Mouse (Mus musculus): ENCODE data around the gene Snn.

Snn gene

GRCm38 (mm10) chr16:11047130-11047529 lies 13.6 kb upstream of the Snn start:
- DNase-seq (ENCODE audit: low spot score in 2 of 2) = no peak

DNA sequence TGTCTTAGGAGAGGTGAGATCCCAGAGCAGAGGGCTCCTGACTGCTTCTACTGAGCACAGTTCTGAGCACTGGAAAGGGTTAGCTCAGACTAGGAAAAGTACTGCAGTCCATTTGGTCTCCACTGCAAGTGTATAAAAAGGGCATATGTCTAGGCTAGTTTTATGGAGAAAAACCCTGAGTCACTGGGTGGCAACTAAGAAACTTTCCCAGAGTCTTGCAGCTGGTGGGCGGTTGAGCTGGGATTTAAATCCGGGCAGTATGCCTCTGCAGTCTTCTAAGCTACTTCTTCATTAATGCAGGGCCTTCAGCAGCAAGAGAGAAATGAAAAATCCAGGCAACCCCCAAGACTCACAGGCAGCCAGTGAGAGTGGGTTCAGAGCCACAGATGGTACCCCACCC lies 10.5 kb upstream of the Snn start:
- no peak for DNase-seq (ENCODE audit: low spot score in 2 of 2)

DNA sequence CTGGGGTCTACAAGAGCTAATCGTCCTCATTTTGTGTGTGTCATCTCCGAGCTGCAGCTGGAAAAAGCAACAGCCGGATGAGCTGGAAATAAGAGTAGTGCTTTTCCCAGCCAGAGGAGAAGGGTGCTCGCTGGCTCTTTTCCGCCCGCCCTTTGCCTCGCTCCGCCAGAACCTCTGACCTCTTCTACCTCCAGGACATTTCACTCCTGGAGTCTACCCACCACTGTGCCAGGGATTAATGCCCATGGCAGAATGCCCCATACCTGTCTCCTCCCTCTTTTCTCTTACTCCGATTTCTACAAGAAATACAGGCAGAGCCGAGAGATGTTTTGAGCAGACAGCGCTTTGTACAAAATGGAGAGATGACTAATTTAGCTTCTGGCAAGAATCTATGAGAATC lies 9.6 kb upstream of the Snn start:
- DNase-seq (ENCODE audit: low spot score in 2 of 2) = no peak

- no peak for DNase-seq (ENCODE audit: low spot score in 2 of 2)
Observed at GRCm38 (mm10) chr16:11054409-11054808, 6.3 kb upstream of the Snn start.

GRCm38 (mm10) chr16:11054871-11055270 lies 5.9 kb upstream of the Snn start:
- no peak for DNase-seq (ENCODE audit: low spot score in 2 of 2)

- no peak for DNase-seq (ENCODE audit: low spot score in 2 of 2)
Observed at GRCm38 (mm10) chr16:11055916-11056315, 4.8 kb upstream of the Snn start.

- DNase-seq (ENCODE audit: low spot score in 2 of 2) = no peak
Observed at GRCm38 (mm10) chr16:11062794-11063721, 2.3 kb downstream of the Snn start.

- no peak for DNase-seq (ENCODE audit: low spot score in 2 of 2)
Observed at GRCm38 (mm10) chr16:11064341-11064740, 3.6 kb downstream of the Snn start.

DNA sequence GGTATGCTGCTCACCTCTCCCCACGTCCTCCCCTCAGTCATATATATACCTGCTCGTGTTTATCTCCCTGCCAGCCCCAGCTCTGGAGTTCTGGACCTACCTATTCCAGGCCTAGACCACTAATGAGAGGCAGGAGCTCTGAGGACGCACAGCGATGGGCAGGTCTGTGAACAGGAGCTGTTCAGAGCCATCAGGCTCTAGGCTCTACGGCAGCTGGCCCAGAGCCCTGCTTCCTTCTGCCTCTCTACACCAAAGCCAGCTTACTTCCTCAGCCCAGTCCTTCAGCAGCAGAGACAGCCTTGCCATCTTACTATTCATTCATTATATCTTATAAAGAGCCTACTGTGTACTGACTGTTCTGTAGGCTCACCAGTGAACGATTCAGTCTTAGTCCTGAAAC lies 4.0 kb downstream of the Snn start:
- no peak for DNase-seq (ENCODE audit: low spot score in 2 of 2)

DNA sequence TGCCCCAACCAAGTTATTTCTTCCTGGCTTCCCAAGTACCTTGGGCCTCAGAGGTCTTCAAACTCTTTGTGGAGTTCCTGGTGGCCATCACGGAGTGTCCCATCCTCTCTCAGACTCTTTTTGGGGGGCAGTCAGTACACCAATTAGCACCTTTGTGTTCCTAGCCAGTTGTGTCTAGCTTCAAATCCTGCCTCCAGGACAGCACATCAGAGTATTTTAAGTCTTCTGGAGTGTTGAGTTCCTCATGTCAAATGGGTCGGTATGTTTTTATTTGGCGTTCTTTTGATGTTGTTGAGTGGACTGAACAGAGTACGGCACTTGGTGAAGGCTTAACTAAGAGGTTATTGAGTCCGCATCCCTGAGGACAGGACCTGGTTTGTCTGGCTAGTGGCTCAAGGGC lies 4.7 kb downstream of the Snn start:
- no peak for DNase-seq (ENCODE audit: low spot score in 2 of 2)

DNA sequence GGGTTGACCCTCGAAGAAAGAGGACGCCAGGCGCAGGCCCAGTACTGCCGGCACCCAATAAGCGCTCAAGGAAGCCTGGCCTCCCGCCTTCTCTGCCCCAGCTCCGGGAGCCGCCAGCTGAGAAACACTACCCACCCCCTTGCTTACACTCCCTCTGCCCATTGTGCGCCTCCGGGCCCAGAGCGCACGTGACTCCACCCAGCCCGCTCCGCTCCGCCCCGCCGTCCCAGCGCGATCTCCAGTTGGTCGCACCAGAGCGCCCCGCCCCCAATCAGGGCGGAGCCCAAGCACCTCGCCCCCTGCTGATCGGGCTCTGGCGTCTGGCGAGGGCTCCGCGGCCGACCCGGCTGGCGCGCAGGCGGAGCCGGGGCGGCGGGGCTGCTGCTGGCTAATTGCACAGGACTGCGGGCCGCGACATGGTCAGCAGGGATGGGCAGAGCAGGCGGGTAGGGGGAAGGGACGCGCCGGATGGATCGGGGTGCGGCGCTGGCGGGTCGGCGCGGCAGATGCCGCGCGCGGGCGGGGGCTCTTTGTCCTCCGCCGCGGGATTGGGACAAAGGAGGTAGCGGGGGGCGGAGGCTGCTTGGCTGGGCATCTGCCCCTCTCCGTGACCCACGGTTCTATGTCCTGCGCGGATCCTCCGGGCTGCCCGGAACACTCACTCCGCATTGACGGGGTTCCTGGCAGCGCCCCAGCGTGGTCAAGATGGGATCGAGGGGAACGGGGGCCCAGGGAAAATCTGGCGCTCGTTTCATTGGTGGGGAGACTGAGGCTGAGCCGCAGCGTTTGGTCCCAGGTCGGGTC lies 5.5 kb downstream of the Snn start, which contains the start of gene Litaf:
TSS of gene Litaf (minus strand) at position 129 of the 804 bp plus-strand sequence.
- DNase-seq (ENCODE audit: low spot score in 2 of 2) = peak; percentile 94 to 97

GRCm38 (mm10) chr16:11066833-11067191 lies 6.1 kb downstream of the Snn start:
- DNase-seq (ENCODE audit: low spot score in 2 of 2) = peak in 1 of 2 experiments; percentile 65

DNA sequence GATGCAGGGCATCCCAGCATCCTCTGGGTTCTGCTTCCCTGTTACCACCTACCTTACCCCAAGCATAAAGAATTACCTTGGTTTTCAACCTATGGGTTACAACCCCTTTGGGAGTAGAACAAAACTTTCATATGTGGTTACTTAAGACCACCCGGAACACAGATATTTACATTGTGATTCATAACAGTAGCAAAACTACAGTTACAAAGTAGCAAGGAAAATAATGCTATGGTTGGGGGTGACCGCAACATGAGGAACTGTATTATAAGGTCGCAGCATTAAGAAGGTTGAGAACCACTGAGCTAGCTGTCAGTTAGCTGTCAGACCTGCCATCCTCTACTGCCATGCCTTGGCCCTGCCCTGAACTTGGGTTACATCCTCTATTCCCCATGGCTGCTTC lies 7.9 kb downstream of the Snn start:
- DNase-seq (ENCODE audit: low spot score in 2 of 2) = no peak

GRCm38 (mm10) chr16:11069271-11069670 lies 8.5 kb downstream of the Snn start:
- DNase-seq (ENCODE audit: low spot score in 2 of 2) = no peak

DNA sequence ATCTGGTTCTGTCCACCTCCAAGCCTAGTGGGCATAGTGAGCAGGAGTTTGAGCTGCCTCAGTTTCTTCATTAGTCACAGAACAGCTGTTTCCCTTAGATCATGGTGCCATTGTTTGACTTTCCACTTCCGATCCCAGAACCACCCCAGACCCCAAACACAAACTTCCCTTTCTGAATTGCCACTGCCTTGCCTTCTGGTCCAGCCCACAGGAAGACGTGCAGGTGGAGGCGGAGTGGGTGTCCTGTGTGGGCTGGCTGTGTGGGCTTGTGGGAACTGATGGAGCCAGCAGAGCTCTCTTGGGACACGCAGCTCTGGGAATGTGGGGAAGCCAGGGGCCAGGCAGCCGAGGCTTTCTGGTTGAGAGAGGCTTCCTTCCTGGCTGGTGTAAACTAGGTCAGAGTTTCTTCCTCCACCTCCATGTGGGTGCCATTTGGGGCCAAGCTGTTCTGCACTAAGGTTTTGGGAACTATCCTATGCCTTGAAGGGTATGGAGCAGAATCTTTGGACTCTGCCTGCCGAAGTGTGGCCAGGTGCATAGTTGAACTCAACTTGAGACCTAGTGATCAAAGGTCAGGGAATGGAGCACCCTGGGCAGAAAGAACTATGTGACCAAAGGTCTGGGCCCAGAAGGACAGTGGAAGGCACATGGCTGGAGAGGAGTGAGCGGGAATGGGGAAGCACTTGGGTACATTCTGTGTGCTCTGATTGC lies 9.1 kb downstream of the Snn start:
- no peak for DNase-seq (ENCODE audit: low spot score in 2 of 2)

GRCm38 (mm10) chr16:11071176-11071575 lies 10.4 kb downstream of the Snn start:
- no peak for DNase-seq (ENCODE audit: low spot score in 2 of 2)

- DNase-seq (ENCODE audit: low spot score in 2 of 2) = no peak
Observed at GRCm38 (mm10) chr16:11071887-11072286, 11.1 kb downstream of the Snn start.

GRCm38 (mm10) chr16:11072454-11072853 lies 11.7 kb downstream of the Snn start:
- DNase-seq (ENCODE audit: low spot score in 2 of 2) = no peak

- DNase-seq (ENCODE audit: low spot score in 2 of 2) = no peak
Observed at GRCm38 (mm10) chr16:11073060-11073459, 12.3 kb downstream of the Snn start.

DNA sequence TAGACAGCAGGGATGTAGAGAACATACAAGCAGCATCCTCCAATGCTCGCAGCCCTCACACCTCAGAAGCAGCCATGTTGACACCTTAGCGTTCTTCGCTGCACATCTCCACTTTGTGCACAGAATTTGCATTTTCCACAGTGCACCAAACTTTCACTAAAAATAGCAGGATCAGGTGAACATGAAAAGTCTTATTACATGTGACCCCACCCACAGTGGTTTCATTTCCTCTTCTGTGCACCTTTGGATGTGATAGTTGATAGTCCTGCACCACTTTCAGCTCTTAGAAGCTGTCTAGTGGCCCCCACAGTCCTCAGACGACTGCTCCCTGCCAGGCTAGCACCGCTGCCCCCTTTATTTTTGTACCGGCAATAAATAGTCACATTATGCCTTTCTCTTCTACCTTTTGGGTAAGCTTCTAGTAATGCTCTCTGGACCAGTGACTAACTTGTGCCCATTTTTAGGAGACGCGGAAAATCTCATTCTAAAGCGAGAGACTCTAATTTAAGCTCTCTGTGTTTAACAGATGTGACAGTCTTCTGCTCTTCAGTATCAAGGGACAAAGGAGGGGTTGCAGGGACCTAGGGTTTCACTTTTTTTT lies 17.0 kb downstream of the Snn start:
- DNase-seq (ENCODE audit: low spot score in 2 of 2) = no peak

GRCm38 (mm10) chr16:11078216-11078869 lies 17.6 kb downstream of the Snn start:
- no peak for DNase-seq (ENCODE audit: low spot score in 2 of 2)
